Mouse (Mus musculus) myocyte (in vitro differentiated cells): Measurements from ENCODE around the gene Snw1.

ENCODE experiments used
- CEBPB ChIP-seq: IDR thresholded peaks from 2 replicates; pipeline ENCODE4 v1.6.1; 2011; ENCODE audit warnings: mild to moderate bottlenecking, moderate library complexity; ENCODE audit not compliant: poor library complexity, insufficient read depth, severe bottlenecking
- E2F4 ChIP-seq: IDR thresholded peaks from one replicate; pipeline ENCODE4 v1.6.1; 2011; ENCODE audit warnings: mild to moderate bottlenecking, control low read depth, moderate library complexity; ENCODE audit not compliant: insufficient read depth
- MYOG ChIP-seq, 3 experiments: IDR thresholded peaks; one replicate each; pipeline ENCODE4 v1.6.1; 2011; ENCODE audit warnings: control low read depth in 2 of 3, low read depth in 2 of 3, mild to moderate bottlenecking in 2 of 3; ENCODE audit not compliant: insufficient read length in 2 of 3, control insufficient read depth in 1 of 3, insufficient read depth in 1 of 3
- POLR2A ChIP-seq: IDR thresholded peaks from one replicate; pipeline ENCODE4 v1.6.1; 2011; ENCODE audit warnings: low read depth, mild to moderate bottlenecking, control low read depth, moderate library complexity; ENCODE audit not compliant: insufficient read length
- POLR2AphosphoS2 ChIP-seq: IDR thresholded peaks from one replicate; pipeline ENCODE4 v1.6.1; 2011; ENCODE audit warnings: low read depth, control low read depth; ENCODE audit not compliant: insufficient read length

- TF ChIP-seq CEBPB, result no peak
- TF ChIP-seq POLR2A, result no peak
- no peak for TF ChIP-seq MYOG (IDR thresholded peaks at IDR 0.05; ENCODE audit: control insufficient read depth in 1 of 3, insufficient read depth in 1 of 3, insufficient read length in 2 of 3, low read depth in 2 of 3)
- TF ChIP-seq POLR2AphosphoS2, result no peak
- TF ChIP-seq E2F4, result no peak
Observed at GRCm38 (mm10) chr12:87474756-87475155, 2.7 kb upstream of the Snw1 start.
